Mouse (Mus musculus) limb, embryonic 12.5 days (tissue): ENCODE data around the gene Agtrap. TPM values are rescaled to one million over a fixed set of nuclear protein-coding genes. Genes with fewer than 3 reads are reported as not detected.

Source experiments
- ATAC-seq: fragments of 200-750 bp; cut with Nextera tagmentation; 2 replicates; pipeline ENCODE4 v1.8.0; 2017; ENCODE audit warnings: low read depth, moderate TSS enrichment; ENCODE audit not compliant: insufficient number of reproducible peaks, insufficient read depth, low FRiP score, low TSS enrichment
- H3K27ac ChIP-seq: fragments of 300-500 bp; sonication (generic); 2 replicates; pipeline ENCODE4 v1.5.1; 2016; ENCODE audit warnings: mild to moderate bottlenecking, moderate library complexity
- H3K27me3 ChIP-seq: fragments of 300-500 bp; sonication (generic); 2 replicates; pipeline ENCODE4 v1.6.1; 2016; ENCODE audit warnings: mild to moderate bottlenecking, moderate library complexity
- H3K36me3 ChIP-seq: fragments of 300-500 bp; sonication (generic); 2 replicates; pipeline ENCODE4 v1.6.1; 2016; ENCODE audit warnings: mild to moderate bottlenecking, moderate library complexity
- H3K4me1 ChIP-seq: fragments of 300-500 bp; sonication (generic); replicated peaks from 2 replicates; pipeline ENCODE4 v1.6.1; 2016
- H3K4me2 ChIP-seq: fragments of 300-500 bp; sonication (generic); 2 replicates; pipeline ENCODE4 v1.6.1; 2016; ENCODE audit warnings: mild to moderate bottlenecking, moderate library complexity
- H3K4me3 ChIP-seq: fragments of 300-500 bp; sonication (generic); replicated peaks from 2 replicates; pipeline ENCODE4 v1.5.1; 2016; ENCODE audit warnings: mild to moderate bottlenecking
- H3K9ac ChIP-seq: fragments of 300-500 bp; sonication (generic); replicated peaks from 2 replicates; pipeline ENCODE4 v1.6.1; 2016; ENCODE audit warnings: mild to moderate bottlenecking, moderate library complexity
- H3K9me3 ChIP-seq: fragments of 300-500 bp; sonication (generic); 2 replicates; pipeline ENCODE4 v1.6.1; 2016; ENCODE audit warnings: mild to moderate bottlenecking, moderate library complexity
- WGBS: fragments of 180-500 bp; shearing (Covaris S2); methylation state at CpG from one replicate; pipeline ENCODE4 v1.1.7; 2016; 5-methylcytosine and 5-hydroxymethylcytosine counted together
- polyA plus RNA-seq: library from polyadenylated mRNA; unstranded; fragments of >200 nt; fragmentation: Nextera tagmentation; extraction: Ambion mirVana; gene quantifications from 2 replicates; pipeline ENCODE4 v1.2.1, GENCODE M21; 2016

The Agtrap gene
- polyA plus RNA-seq, 1 experiment from 2014 or later, result 12.0 TPM

GRCm38 (mm10) chr4:148074521-148075189, 13.2 kb downstream of the Agtrap start:
- peaks cover 11% of the 10 kb centered on the region for H3K4me1 ChIP-seq
- H3K27me3 ChIP-seq, result no peaks in the 10 kb centered on the region
- H3K9me3 ChIP-seq, result no peaks in the 10 kb centered on the region
- peak overlapping the region; percentile 33 for H3K4me3 ChIP-seq
- no peak overlapping the region for H3K9ac ChIP-seq
- WGBS, result 45% methylated on average over 17 of the region's 17 CpGs
- peak overlapping the region; percentile 53 for H3K4me2 ChIP-seq
- no peak for ATAC-seq
- H3K27ac ChIP-seq, result no peak overlapping the region
- peaks cover 4% of the 10 kb centered on the region; the same call in 1 of the 2 replicates for H3K36me3 ChIP-seq

- peak; percentile 7; the same call in 1 of the 2 replicates for ATAC-seq
- Histone ChIP-seq H3K4me2 (no peak overlapping the region), H3K4me3 (no peak overlapping the region)
Observed at GRCm38 (mm10) chr4:148071508-148071907, 16.3 kb downstream of the Agtrap start.

GRCm38 (mm10) chr4:148069602-148070218, 18.1 kb downstream of the Agtrap start:
- Histone ChIP-seq H3K9ac (no peak overlapping the region), H3K9me3 (no peaks in the 10 kb centered on the region), H3K27ac (no peak overlapping the region), H3K4me3 (no peak overlapping the region), H3K4me1 (peaks cover 18% of the 10 kb centered on the region; the same call in 1 of the 2 replicates), H3K36me3 (no peaks in the 10 kb centered on the region), H3K27me3 (no peaks in the 10 kb centered on the region), H3K4me2 (no peak overlapping the region)
- ATAC-seq, result no peak
- WGBS, result 80% methylated on average over 9 of the region's 9 CpGs

More at GRCm38 (mm10) chr4:148071508-148071907, 16.3 kb downstream of the Agtrap start:
- peaks cover 12% of the 10 kb centered on the region for H3K4me1 ChIP-seq
- H3K27me3 ChIP-seq, result no peaks in the 10 kb centered on the region
- WGBS, result 38% methylated on average over 5 of the region's 5 CpGs
- no peaks in the 10 kb centered on the region for H3K9me3 ChIP-seq
- no peaks in the 10 kb centered on the region for H3K36me3 ChIP-seq
- no peak overlapping the region for H3K27ac ChIP-seq
- no peak overlapping the region for H3K9ac ChIP-seq

- Histone ChIP-seq H3K9ac (no peak overlapping the region), H3K4me2 (no peak overlapping the region), H3K27me3 (no peaks in the 10 kb centered on the region), H3K36me3 (no peaks in the 10 kb centered on the region), H3K4me3 (no peak overlapping the region), H3K9me3 (no peaks in the 10 kb centered on the region), H3K27ac (no peak overlapping the region), H3K4me1 (0 out of 2 replicates have a peak, but pooled peaks cover 18% of the 10 kb centered on the region)
- no peak for ATAC-seq
- 88% methylated on average over 8 of the region's 8 CpGs for WGBS
Observed at GRCm38 (mm10) chr4:148067346-148067745, 20.5 kb downstream of the Agtrap start.

- 71% methylated on average over 9 of the region's 9 CpGs for WGBS
- Histone ChIP-seq H3K27ac (no peak overlapping the region), H3K36me3 (no peaks in the 10 kb centered on the region), H3K27me3 (no peaks in the 10 kb centered on the region), H3K4me2 (no peak overlapping the region), H3K4me3 (no peak overlapping the region), H3K4me1 (0 out of 2 replicates have a peak, but pooled peaks cover 15% of the 10 kb centered on the region), H3K9me3 (no peaks in the 10 kb centered on the region), H3K9ac (no peak overlapping the region)
- no peak for ATAC-seq
Observed at GRCm38 (mm10) chr4:148066401-148066744, 21.5 kb downstream of the Agtrap start.

- ATAC-seq, result no peak
- H3K27me3 ChIP-seq, result no peaks in the 10 kb centered on the region
- WGBS, result 45% methylated on average over 6 of the region's 6 CpGs
- H3K4me3 ChIP-seq, result no peak overlapping the region
- no peaks in the 10 kb centered on the region for H3K9me3 ChIP-seq
- no peak overlapping the region for H3K9ac ChIP-seq
- H3K36me3 ChIP-seq, result no peaks in the 10 kb centered on the region
- no peak overlapping the region for H3K27ac ChIP-seq
- no peak overlapping the region for H3K4me2 ChIP-seq
- 0 out of 2 replicates have a peak, but pooled peaks cover 10% of the 10 kb centered on the region for H3K4me1 ChIP-seq
Observed at GRCm38 (mm10) chr4:148065702-148066400, 22.0 kb downstream of the Agtrap start.

GRCm38 (mm10) chr4:148061086-148061480, 26.7 kb downstream of the Agtrap start:
- Histone ChIP-seq H3K9ac (no peak overlapping the region), H3K27ac (no peak overlapping the region), H3K9me3 (no peaks in the 10 kb centered on the region), H3K27me3 (no peaks in the 10 kb centered on the region), H3K4me2 (no peak overlapping the region), H3K4me3 (no peak overlapping the region), H3K4me1 (0 out of 2 replicates have a peak, but pooled peaks cover 2% of the 10 kb centered on the region), H3K36me3 (peaks cover 32% of the 10 kb centered on the region)
- no peak for ATAC-seq
- 95% methylated on average over 9 of the region's 9 CpGs for WGBS

- Histone ChIP-seq H3K27ac (no peak overlapping the region), H3K4me3 (no peak overlapping the region)
- WGBS, result 52% methylated on average over 13 of the region's 13 CpGs
Observed at GRCm38 (mm10) chr4:148060120-148061085, 27.4 kb downstream of the Agtrap start.

GRCm38 (mm10) chr4:148058993-148059392, 28.8 kb downstream of the Agtrap start:
- WGBS, result 92% methylated on average over 6 of the region's 6 CpGs
- no peaks in the 10 kb centered on the region for H3K27me3 ChIP-seq
- ATAC-seq, result no peak
- no peak overlapping the region for H3K9ac ChIP-seq
- H3K4me3 ChIP-seq, result no peak overlapping the region
- no peak overlapping the region for H3K4me2 ChIP-seq
- H3K4me1 ChIP-seq, result no peaks in the 10 kb centered on the region
- no peaks in the 10 kb centered on the region for H3K9me3 ChIP-seq
- no peak overlapping the region for H3K27ac ChIP-seq
- H3K36me3 ChIP-seq, result peaks cover 51% of the 10 kb centered on the region

More at GRCm38 (mm10) chr4:148060120-148061085, 27.4 kb downstream of the Agtrap start:
- H3K4me1 ChIP-seq, result no peaks in the 10 kb centered on the region
- peaks cover 38% of the 10 kb centered on the region for H3K36me3 ChIP-seq
- no peak overlapping the region for H3K4me2 ChIP-seq
- no peaks in the 10 kb centered on the region for H3K9me3 ChIP-seq
- H3K27me3 ChIP-seq, result no peaks in the 10 kb centered on the region
- peak; percentile 54; the same call in 1 of the 2 replicates for ATAC-seq
- H3K9ac ChIP-seq, result no peak overlapping the region

GRCm38 (mm10) chr4:148058218-148058819, 29.5 kb downstream of the Agtrap start:
- no peaks in the 10 kb centered on the region for H3K9me3 ChIP-seq
- H3K9ac ChIP-seq, result no peak overlapping the region
- peaks cover 58% of the 10 kb centered on the region for H3K36me3 ChIP-seq
- WGBS, result 91% methylated on average over 9 of the region's 9 CpGs
- no peaks in the 10 kb centered on the region for H3K27me3 ChIP-seq
- H3K4me3 ChIP-seq, result no peak overlapping the region
- no peak for ATAC-seq
- H3K4me1 ChIP-seq, result no peaks in the 10 kb centered on the region
- H3K4me2 ChIP-seq, result no peak overlapping the region
- no peak overlapping the region for H3K27ac ChIP-seq
